Mouse (Mus musculus): ENCODE measurements around the gene Henmt1. TPM values are rescaled to one million over a fixed set of nuclear protein-coding genes. Genes with fewer than 3 reads are reported as not detected.

The Henmt1 gene
- polyA plus RNA-seq (2017; shearing (Covaris generic)) = 2.1 TPM

GRCm38 (mm10) chr3:108939573-108939972 is at the start of gene Henmt1:
Gene Henmt1 (plus strand): TSS chr3:108939873.

GRCm38 (mm10) chr3:108889908-108890307 is 49.8 kb upstream of the Henmt1 start, which contains the start of gene Fndc7:
Gene Fndc7 (minus strand): TSS chr3:108890008.

GRCm38 (mm10) chr3:108911548-108912413 is 27.9 kb upstream of the Henmt1 start, which contains the start of gene Prpf38b:
Gene Prpf38b (minus strand): TSS chr3:108911727.

GRCm38 (mm10) chr3:108940001-108940633 is 444 bp downstream of the Henmt1 start, which contains the start of gene Gm9857:
Gene Gm9857 (minus strand): TSS chr3:108940445.

Other genes with a start within 250 kb of the Henmt1 start
- gene Gpsm2, start 217.6 kb upstream of the Henmt1 start, polyA plus RNA-seq (2017; shearing (Covaris generic)) = 11.5 TPM
- not detected for gene Aknad1, start 200.2 kb upstream of the Henmt1 start, polyA plus RNA-seq (2017; shearing (Covaris generic))
- 59.6 TPM for gene Stxbp3, start 99.3 kb upstream of the Henmt1 start, polyA plus RNA-seq (2017; shearing (Covaris generic))
- gene Fndc7, start 49.9 kb upstream of the Henmt1 start, polyA plus RNA-seq (2017; shearing (Covaris generic)) = not detected
- gene Prpf38b, start 28.1 kb upstream of the Henmt1 start, polyA plus RNA-seq (2017; shearing (Covaris generic)) = 254 TPM
- gene Gm9857, start 572 bp downstream of the Henmt1 start, polyA plus RNA-seq (2017; shearing (Covaris generic)) = 1.6 TPM
- gene Fam102b, start 87.7 kb downstream of the Henmt1 start, polyA plus RNA-seq (2017; shearing (Covaris generic)) = 10.5 TPM
- gene Slc25a54, start 140.6 kb downstream of the Henmt1 start, polyA plus RNA-seq (2017; shearing (Covaris generic)) = not detected
- gene Slc25a24, start 183.3 kb downstream of the Henmt1 start, polyA plus RNA-seq (2017; shearing (Covaris generic)) = 7.7 TPM